Mouse (Mus musculus): Measurements from ENCODE around the gene Adamts4.

- no peak for TF ChIP-seq POLR2A (IDR thresholded peaks at IDR 0.05; ENCODE audit: borderline replicate concordance, insufficient read depth, low read length)
- no peak for TF ChIP-seq CTCF (IDR thresholded peaks at IDR 0.05; ENCODE audit: borderline replicate concordance, insufficient read depth, low read depth, low read length)
These were observed 28.9 kb downstream of the Adamts4 start for GRCm38 (mm10) chr1:171279012-171279705.

Data from cerebellum, adult 2 months (tissue).